Mouse (Mus musculus) thymus, adult 18-20 months (tissue): ENCODE data around the gene Polk.

Experiments
- DNase-seq, 2 experiments: peaks; one replicate each; pipeline ENCODE4 v3.0.0; 2022; ENCODE audit warnings: mixed read lengths in 2 of 2

The Polk gene

GRCm38 (mm10) chr13:96458606-96459005 is 83.8 kb downstream of the Polk start:
- DNase-seq: no peak

- no peak for DNase-seq
These were observed 84.4 kb downstream of the Polk start for GRCm38 (mm10) chr13:96458018-96458417.

DNA sequence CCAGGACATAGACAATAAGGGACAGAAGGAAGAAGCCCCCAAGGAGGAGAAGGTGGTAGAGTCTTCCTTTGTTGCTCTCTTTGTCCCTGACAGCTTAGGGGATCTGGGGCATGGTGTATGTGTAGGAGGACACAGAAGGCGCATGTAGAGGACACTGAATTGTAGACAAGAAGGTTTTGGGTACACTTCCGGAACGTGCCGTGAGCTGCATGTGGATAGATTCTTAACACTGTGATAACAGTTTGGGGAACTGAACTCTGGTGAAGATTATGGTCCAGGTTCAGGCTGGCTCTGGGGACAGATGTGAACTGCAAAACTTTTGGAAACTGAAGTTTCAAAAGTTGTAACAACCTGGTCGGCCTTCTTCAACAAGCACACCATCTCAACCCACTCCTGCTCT is 84.8 kb downstream of the Polk start:
- no peak for DNase-seq

DNA sequence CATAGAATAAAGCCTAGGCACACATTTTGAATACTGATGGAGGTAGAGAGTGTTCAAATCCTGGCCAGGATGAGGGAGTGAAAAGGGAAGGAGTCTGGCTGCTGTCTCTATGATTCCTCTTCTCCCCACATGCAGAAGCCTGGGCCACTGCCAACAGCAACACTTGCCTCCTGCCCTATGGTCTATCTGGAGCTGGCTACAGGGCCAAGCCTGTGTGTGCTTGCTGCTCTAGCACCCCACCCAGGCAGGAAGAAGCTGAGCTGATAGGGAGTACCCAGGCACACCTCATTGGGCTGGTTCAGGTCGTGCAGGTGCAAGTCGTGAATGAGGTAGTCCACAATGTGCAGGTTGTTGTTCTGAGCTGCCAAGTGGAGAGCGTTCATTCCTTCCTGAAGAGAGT is 88.1 kb downstream of the Polk start:
- DNase-seq: no peak

DNA sequence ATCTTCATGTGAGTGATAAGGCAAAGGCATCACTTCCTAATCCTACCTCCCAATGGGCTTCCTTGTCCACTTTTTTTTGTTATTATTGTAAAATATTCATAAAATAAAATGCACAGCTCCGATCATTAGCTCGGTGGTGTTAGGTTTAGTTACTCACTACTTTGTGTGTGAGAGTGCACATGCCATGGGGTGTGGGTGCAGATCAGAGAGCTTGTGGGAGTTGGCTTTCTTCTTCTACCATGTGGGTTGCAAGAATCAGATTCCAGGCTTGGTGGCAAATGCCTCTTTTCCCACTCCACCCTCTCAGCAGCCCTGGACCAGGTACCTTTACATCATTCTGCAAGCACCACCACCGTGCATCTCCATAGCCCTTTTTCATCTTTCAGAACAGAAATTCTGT is 89.8 kb downstream of the Polk start:
- no peak for DNase-seq

- DNase-seq: no peak
These were observed 90.8 kb downstream of the Polk start for GRCm38 (mm10) chr13:96451386-96452140.

- DNase-seq: no peak
These were observed 91.5 kb downstream of the Polk start for GRCm38 (mm10) chr13:96450869-96451268.

GRCm38 (mm10) chr13:96450205-96450856 is 92.0 kb downstream of the Polk start:
- no peak for DNase-seq

GRCm38 (mm10) chr13:96440436-96440835 is 101.9 kb downstream of the Polk start:
- no peak for DNase-seq

- no peak for DNase-seq
These were observed 105.5 kb downstream of the Polk start for GRCm38 (mm10) chr13:96436921-96437320.

- DNase-seq: no peak
These were observed 106.6 kb downstream of the Polk start for GRCm38 (mm10) chr13:96435793-96436192.

- no peak for DNase-seq
These were observed 107.5 kb downstream of the Polk start for GRCm38 (mm10) chr13:96434899-96435331.

DNA sequence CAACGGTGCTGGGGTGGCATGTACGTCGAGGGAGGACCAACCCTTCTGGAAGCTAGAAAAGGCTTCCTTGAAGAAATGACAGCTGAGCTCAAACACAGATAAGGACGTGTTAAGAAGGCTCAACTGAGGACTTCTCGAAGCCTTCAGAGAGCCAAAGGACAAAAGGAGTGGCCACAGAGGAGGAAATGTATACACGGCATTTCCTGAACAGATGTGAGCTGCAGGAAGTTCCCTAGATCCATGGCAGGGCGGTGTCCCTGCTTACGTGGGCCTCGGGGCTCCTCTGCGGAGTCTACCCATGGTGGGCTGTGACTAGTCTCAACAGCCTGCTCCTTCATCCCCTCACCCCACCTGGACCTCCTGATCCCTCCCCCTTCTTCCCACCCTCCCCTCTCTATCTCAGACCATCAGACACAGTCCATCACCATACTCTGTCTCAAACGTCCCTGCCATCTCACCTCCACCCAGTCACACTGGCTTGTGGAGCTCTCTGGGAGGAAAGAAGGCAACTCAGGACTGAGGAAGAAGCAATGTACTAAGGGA is 108.7 kb downstream of the Polk start:
- no peak for DNase-seq

- no peak for DNase-seq
These were observed 109.3 kb downstream of the Polk start for GRCm38 (mm10) chr13:96433041-96433440.

DNA sequence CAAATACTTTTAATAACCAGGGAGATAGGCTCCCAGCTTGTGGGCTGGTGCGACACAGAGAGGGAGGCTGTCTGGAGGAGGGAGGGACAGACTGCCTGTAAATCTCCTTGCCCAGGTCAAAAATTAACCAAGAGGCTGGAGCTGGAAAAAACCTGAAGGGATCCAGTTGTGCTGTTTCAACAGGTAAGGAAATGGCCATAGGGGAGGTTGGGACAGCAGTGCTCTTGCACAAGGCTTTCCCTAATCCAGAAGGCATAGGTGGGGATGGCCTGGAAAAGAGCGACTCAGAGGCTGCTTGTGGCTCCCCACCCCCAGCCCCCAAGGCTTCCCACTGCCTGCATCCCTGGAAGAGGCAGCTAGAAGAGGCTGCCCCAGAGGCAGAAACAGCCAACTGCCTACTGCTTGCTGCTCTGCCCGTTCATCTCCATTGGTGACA is 110.0 kb downstream of the Polk start:
- no peak for DNase-seq

DNA sequence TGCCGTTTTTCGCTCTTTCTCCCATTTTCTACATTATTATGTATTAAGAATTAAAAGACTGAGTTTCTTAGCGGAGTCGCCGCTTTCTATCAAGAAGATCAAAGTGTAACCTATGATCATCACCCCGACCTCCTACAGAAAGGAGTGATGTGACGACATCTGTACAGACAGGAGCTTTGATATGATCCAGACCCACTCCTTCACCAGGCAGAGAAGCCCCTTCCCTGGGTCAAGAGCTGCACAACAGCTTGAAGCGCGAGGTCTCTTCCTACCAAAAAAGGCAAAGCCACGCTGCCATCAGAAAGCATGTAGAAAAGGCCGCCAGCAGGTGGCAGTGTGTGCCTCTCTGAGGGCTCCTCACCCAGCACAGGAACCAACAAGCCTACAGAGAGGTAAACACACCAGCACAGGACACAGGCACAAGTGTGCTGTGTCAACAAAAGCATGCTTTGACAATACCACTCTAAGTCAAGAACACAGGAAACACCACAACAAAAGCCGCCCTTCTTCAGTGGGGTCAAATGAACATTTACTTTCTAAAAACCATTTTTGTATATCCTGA is 110.7 kb downstream of the Polk start:
- DNase-seq: peak; percentile 55 to 60
